Mouse (Mus musculus) hindbrain, embryonic 13.5 days (tissue): ENCODE data around the gene Cdnf. TPM values are rescaled to one million over a fixed set of nuclear protein-coding genes. Genes with fewer than 3 reads are reported as not detected.

Source experiments
- ATAC-seq: fragments of 200-750 bp; cut with Nextera tagmentation; 2 replicates; pipeline ENCODE4 v1.8.0; 2017; ENCODE audit warnings: moderate TSS enrichment; ENCODE audit not compliant: low FRiP score
- H3K27ac ChIP-seq: fragments of 300-500 bp; sonication (generic); 2 replicates; pipeline ENCODE4 v1.5.1; 2015; ENCODE audit warnings: inconsistent platforms, mild to moderate bottlenecking, moderate library complexity
- H3K27me3 ChIP-seq: fragments of 300-500 bp; sonication (generic); 2 replicates; pipeline ENCODE4 v1.6.1; 2015; ENCODE audit warnings: mild to moderate bottlenecking, inconsistent platforms
- H3K36me3 ChIP-seq: fragments of 300-500 bp; sonication (generic); 2 replicates; pipeline ENCODE4 v1.6.1; 2015; ENCODE audit warnings: mild to moderate bottlenecking, inconsistent platforms
- H3K4me1 ChIP-seq: fragments of 300-500 bp; sonication (generic); replicated peaks from 2 replicates; pipeline ENCODE4 v1.6.1; 2015; ENCODE audit warnings: inconsistent platforms
- H3K4me2 ChIP-seq: fragments of 300-500 bp; sonication (generic); 2 replicates; pipeline ENCODE4 v1.6.1; 2015; ENCODE audit warnings: inconsistent platforms, mild to moderate bottlenecking, moderate library complexity
- H3K4me3 ChIP-seq: fragments of 300-500 bp; sonication (generic); 2 replicates; pipeline ENCODE4 v1.5.1; 2015; ENCODE audit warnings: mild to moderate bottlenecking, inconsistent platforms
- H3K9ac ChIP-seq: fragments of 300-500 bp; sonication (generic); 2 replicates; pipeline ENCODE4 v1.6.1; 2015; ENCODE audit warnings: mild to moderate bottlenecking, inconsistent platforms
- H3K9me3 ChIP-seq: fragments of 300-500 bp; sonication (generic); 2 replicates; pipeline ENCODE4 v1.6.1; 2016; ENCODE audit warnings: inconsistent platforms
- WGBS: fragments of 180-500 bp; shearing (Covaris S2); methylation state at CpG from one replicate; pipeline ENCODE4 v1.1.7; 2015; 5-methylcytosine and 5-hydroxymethylcytosine counted together
- polyA plus RNA-seq: library from polyadenylated mRNA; unstranded; fragments of >200 nt; fragmentation: Nextera tagmentation; extraction: Ambion mirVana; gene quantifications from 2 replicates; pipeline ENCODE4 v1.2.1, GENCODE M21; 2015

Gene Cdnf
- 0.18 and 0.19 TPM in 2 replicates for polyA plus RNA-seq

DNA sequence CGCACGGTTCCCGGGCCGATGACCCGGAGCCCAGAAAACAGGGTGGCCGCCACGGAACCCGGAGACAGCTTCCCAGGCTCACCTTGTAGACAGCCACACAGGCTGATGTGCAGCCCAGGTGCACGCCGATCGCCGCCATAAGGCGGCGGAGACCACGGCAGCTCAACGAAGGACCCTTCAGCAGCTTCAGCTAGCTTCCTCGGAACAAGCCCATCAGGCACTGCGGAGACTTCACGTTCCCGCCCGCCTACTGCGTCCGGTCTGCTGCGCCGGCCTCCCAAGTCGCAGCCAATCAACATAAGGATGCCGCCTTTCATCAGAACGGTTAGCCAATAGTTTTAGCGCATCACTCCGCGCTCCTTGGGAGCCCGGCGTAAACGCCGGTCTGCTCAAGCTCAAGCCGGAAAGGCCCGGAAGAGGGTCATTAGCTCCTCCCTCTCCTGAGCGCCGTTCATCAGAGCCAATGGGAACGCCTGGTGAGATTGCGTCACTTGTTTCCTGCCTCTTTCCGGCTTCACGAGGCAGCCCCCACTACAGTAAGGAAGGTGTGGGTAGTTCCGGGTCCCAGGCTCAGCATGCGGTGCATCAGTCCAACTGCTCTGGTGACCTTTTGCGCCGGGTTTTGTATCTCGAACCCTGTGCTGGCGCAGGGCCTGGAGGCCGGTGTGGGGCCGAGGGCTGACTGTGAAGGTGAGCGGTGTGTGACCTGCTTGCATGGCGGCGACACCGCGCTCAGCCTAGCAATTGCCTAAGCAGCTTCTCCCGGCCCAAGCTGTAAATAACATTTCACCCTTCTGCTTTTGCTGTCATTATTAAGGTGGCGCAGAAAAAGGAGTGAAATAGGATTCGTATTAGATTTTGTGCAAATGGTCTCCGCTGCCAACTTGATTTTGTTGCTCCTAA is at the start of gene Cdnf, which contains the start of the genes Gm45902 and Hspa14:
Gene Cdnf (plus strand): TSS at position 479 of the 903 bp plus-strand sequence.
Gene Gm45902 (minus strand): TSS at position 239 of the 903 bp plus-strand sequence.
Gene Hspa14 (minus strand): TSS at position 263 of the 903 bp plus-strand sequence.
- H3K4me3 ChIP-seq = peak within 1 kb of the TSS; percentile 79
- 1% methylated on average over 60 of the region's 60 CpGs for WGBS
- peak; percentile 100 for ATAC-seq

DNA sequence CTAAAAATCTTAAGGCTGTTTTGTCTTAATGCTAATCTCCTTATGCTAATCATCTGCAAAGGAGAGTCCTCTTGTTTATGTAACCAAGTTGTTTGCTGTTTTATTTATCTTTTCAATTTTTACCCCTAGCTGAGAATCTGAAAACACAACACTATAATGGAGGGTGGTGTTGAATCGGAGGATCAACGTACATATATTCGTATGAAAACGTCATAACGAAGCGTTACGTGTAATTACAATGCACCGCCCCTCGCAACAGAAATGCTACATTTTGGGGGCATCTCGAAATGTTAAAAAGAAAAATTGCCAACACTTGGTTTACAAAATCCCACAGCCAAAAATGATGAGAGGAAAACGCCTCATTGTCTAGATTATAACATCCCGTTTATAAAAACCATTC is 38.9 kb upstream of the Cdnf start:
- Histone ChIP-seq H3K4me2 (peak overlapping the region; percentile 69), H3K4me3 (peak overlapping the region; percentile 94), H3K36me3 (peaks cover 9% of the 10 kb centered on the region), H3K27ac (peak overlapping the region; percentile 92), H3K9me3 (no peaks in the 10 kb centered on the region), H3K4me1 (peaks cover 16% of the 10 kb centered on the region), H3K27me3 (no peaks in the 10 kb centered on the region), H3K9ac (peak overlapping the region; percentile 84)
- no peak for ATAC-seq
- WGBS = 0% methylated on average over 12 of the region's 12 CpGs

More for the DNA sequence above, at the start of gene Cdnf, which contains the start of the genes Gm45902 and Hspa14:
- Histone ChIP-seq H3K27me3 (0 out of 2 replicates have a peak, but pooled peaks cover 3% of the 10 kb centered on the region), H3K9ac (peak within 1 kb of the TSS; percentile 89), H3K4me1 (peaks cover 21% of the 10 kb centered on the region), H3K27ac (peak within 1 kb of the TSS; percentile 90), H3K9me3 (no peaks in the 10 kb centered on the region), H3K36me3 (peaks cover 20% of the 10 kb centered on the region), H3K4me2 (peak within 1 kb of the TSS; percentile 91)

DNA sequence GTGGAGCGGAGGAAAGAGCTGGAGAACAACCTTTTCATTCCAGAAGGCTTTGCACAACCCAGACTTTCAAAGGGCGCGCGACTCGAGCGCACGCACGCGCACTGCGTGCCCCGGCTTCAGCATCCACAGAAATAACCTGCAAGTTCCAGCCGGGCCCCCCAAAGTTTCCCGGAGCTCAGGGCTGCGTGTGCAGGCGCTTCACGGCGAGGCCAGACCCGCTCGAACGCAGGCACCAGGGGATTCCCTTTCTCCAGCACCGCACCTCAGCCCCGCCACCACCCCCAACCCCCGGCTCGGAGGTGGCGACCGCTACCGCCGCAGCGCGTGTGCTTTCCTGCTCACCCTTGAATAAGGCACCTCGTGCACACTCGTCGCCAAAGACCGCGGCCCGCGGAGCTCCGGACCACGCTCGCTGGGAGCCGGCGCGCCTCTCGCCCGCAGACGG is 38.4 kb upstream of the Cdnf start:
- WGBS = under 1% methylated on average over 46 of the region's 46 CpGs
- Histone ChIP-seq H3K4me1 (peaks cover 16% of the 10 kb centered on the region), H3K27me3 (no peaks in the 10 kb centered on the region), H3K4me2 (peak overlapping the region; percentile 69), H3K36me3 (peaks cover 9% of the 10 kb centered on the region), H3K27ac (peak overlapping the region; percentile 92), H3K9ac (peak overlapping the region; percentile 84), H3K9me3 (no peaks in the 10 kb centered on the region), H3K4me3 (peak overlapping the region; percentile 94)
- ATAC-seq = peak; percentile 87

- H3K9me3 ChIP-seq = no peaks in the 10 kb centered on the region
- peak within 1 kb of the TSS; percentile 84 for H3K9ac ChIP-seq
- H3K4me1 ChIP-seq = peaks cover 16% of the 10 kb centered on the region
- WGBS = under 1% methylated on average over 42 of the region's 42 CpGs
- no peaks in the 10 kb centered on the region for H3K27me3 ChIP-seq
- peaks cover 7% of the 10 kb centered on the region for H3K36me3 ChIP-seq
- peak within 1 kb of the TSS; percentile 92 for H3K27ac ChIP-seq
- H3K4me3 ChIP-seq = peak within 1 kb of the TSS; percentile 94
- peak within 1 kb of the TSS; percentile 69 for H3K4me2 ChIP-seq
- ATAC-seq = peak; percentile 97
Measured at GRCm38 (mm10) chr2:3474861-3475283, 38.0 kb upstream of the Cdnf start, which contains the start of gene Suv39h2. TSS of gene Suv39h2 (minus strand) at chr2:3475031.

DNA sequence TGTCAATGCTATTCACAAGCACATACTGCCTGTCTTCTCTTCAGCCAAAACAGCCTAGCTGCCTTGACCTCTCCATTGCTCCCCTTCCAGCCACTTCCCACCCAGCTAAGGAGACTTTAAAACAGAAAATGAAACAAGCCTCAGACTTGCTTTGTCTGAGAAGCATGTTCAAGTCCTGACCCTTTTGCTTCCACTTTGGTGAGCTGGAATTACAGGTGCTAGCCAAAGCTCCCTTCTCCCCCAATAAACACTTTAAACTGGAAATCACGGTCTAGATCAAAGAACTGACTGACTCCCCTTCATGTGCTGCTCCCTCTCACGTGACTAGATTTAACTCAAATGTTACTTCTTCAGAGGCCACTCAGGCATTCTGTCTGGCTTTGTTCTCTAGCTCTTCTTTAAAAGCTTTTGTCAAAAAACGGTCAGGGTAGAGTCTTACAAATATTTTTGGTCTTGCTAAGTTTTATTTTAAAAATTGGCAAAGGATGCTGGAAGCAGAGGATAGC is 37.0 kb upstream of the Cdnf start:
- H3K36me3 ChIP-seq = no peaks in the 10 kb centered on the region
- H3K4me2 ChIP-seq = peak overlapping the region; percentile 64
- no peaks in the 10 kb centered on the region for H3K27me3 ChIP-seq
- no peak overlapping the region for H3K9ac ChIP-seq
- peaks cover 16% of the 10 kb centered on the region for H3K4me1 ChIP-seq
- peak overlapping the region; percentile 94 for H3K4me3 ChIP-seq
- H3K9me3 ChIP-seq = no peaks in the 10 kb centered on the region
- H3K27ac ChIP-seq = no peak overlapping the region
- ATAC-seq = no peak
- 69% methylated on average over 3 of the region's 3 CpGs for WGBS

- Histone ChIP-seq H3K27ac (no peak overlapping the region), H3K27me3 (no peaks in the 10 kb centered on the region), H3K4me1 (peaks cover 5% of the 10 kb centered on the region; the same call in 1 of the 2 replicates), H3K9ac (no peak overlapping the region), H3K4me3 (no peak overlapping the region), H3K36me3 (no peaks in the 10 kb centered on the region), H3K9me3 (no peaks in the 10 kb centered on the region), H3K4me2 (no peak overlapping the region)
- ATAC-seq = no peak
- WGBS = 90% methylated on average over 3 of the region's 3 CpGs
Measured at GRCm38 (mm10) chr2:3480239-3480638, 32.6 kb upstream of the Cdnf start.

GRCm38 (mm10) chr2:3489816-3490215 is 23.0 kb upstream of the Cdnf start:
- no peaks in the 10 kb centered on the region for H3K4me1 ChIP-seq
- H3K9me3 ChIP-seq = no peaks in the 10 kb centered on the region
- peaks cover 45% of the 10 kb centered on the region for H3K36me3 ChIP-seq
- no peak overlapping the region for H3K27ac ChIP-seq
- no peak for ATAC-seq
- no peaks in the 10 kb centered on the region for H3K27me3 ChIP-seq
- 91% methylated on average over 3 of the region's 3 CpGs for WGBS
- no peak overlapping the region for H3K4me2 ChIP-seq
- no peak overlapping the region for H3K9ac ChIP-seq
- no peak overlapping the region for H3K4me3 ChIP-seq

DNA sequence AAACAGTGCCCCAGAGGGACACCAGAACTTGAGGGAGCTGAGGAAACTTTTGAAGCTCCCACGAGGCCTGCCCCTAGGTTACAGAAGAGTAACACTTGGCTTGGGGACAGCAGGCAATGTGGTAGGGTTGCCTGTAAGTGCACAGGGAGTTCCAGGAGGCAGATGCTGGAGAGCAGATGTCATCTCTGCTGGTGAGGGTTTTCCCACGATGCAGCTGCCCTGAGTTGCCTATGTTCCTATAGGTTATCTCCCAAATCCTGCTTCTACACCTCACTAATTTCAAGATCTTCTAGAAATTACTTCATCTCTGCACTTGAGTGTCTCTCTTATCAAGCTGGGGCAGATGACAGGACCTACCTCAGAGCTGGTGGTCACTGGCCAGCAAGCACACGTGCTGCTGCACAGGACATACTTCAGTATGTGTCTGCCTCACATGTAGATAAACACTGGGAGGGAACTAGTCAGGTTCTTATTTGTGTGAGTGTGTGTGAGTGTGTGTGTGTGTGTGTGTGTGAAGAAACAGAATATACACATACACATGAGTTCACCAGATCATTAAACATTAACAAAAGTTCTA is 18.9 kb upstream of the Cdnf start:
- H3K27me3 ChIP-seq = no peaks in the 10 kb centered on the region
- no peak for ATAC-seq
- no peaks in the 10 kb centered on the region for H3K9me3 ChIP-seq
- H3K27ac ChIP-seq = no peak overlapping the region
- H3K4me3 ChIP-seq = no peak overlapping the region
- 93% methylated on average over 3 of the region's 3 CpGs for WGBS
- no peak overlapping the region for H3K9ac ChIP-seq
- H3K4me1 ChIP-seq = no peaks in the 10 kb centered on the region
- peaks cover 77% of the 10 kb centered on the region for H3K36me3 ChIP-seq
- H3K4me2 ChIP-seq = no peak overlapping the region

DNA sequence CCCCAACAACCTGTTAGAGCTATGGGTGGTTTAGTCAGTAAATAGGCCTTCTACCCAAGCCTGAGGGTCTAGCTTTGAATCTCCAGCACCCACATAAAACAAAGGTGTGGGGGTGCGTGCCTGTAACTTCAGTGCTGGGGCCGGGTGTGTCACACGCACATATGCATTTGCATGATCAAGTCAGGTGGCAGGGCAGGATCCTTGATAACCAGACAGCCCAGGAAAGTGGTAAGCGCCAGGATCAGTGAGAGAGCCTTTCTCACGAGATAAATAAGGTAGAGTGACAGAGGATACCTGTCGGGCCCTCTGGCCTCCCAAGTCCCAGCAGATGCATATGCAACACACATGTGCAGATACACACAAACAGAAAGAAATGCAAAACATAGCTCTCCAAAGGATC is 13.3 kb upstream of the Cdnf start:
- no peaks in the 10 kb centered on the region for H3K9me3 ChIP-seq
- H3K36me3 ChIP-seq = peaks cover 66% of the 10 kb centered on the region
- H3K4me1 ChIP-seq = no peaks in the 10 kb centered on the region
- no peak overlapping the region for H3K27ac ChIP-seq
- no peak overlapping the region for H3K4me2 ChIP-seq
- no peaks in the 10 kb centered on the region for H3K27me3 ChIP-seq
- WGBS = 95% methylated on average over 6 of the region's 6 CpGs
- no peak for ATAC-seq
- H3K4me3 ChIP-seq = no peak overlapping the region
- H3K9ac ChIP-seq = no peak overlapping the region

GRCm38 (mm10) chr2:3500886-3501285 is 11.9 kb upstream of the Cdnf start:
- Histone ChIP-seq H3K4me2 (no peak overlapping the region), H3K4me3 (no peak overlapping the region), H3K27me3 (no peaks in the 10 kb centered on the region), H3K27ac (no peak overlapping the region), H3K36me3 (peaks cover 67% of the 10 kb centered on the region), H3K9me3 (no peaks in the 10 kb centered on the region), H3K9ac (no peak overlapping the region), H3K4me1 (no peaks in the 10 kb centered on the region)
- 93% methylated on average over 5 of the region's 5 CpGs for WGBS
- ATAC-seq = no peak

DNA sequence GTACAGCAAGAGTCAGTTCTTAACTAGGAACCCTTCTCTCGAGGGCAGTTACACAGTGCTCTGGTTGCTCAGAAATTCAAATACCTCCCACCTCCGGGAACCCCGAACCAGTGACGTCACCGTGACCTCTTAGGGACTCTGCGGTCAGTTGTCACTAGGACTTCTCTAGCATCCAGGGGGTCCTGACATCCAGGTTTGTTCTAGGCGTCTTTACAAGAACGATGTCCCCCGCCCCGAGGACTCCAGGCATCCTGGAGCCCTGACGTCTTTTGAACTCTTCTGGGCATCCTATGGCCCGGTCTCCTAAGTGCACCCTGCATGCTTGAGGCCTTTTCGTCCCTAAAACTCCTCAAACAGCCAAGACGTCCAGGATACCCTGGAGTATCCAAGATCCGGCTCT is 754 bp upstream of the Cdnf start:
- Histone ChIP-seq H3K9me3 (no peaks in the 10 kb centered on the region), H3K27me3 (0 out of 2 replicates have a peak, but pooled peaks cover under 1% of the 10 kb centered on the region), H3K27ac (peak overlapping the region; percentile 90), H3K4me2 (peak overlapping the region; percentile 91), H3K4me1 (peaks cover 21% of the 10 kb centered on the region), H3K9ac (peak overlapping the region; percentile 89), H3K36me3 (peaks cover 26% of the 10 kb centered on the region), H3K4me3 (peak overlapping the region; percentile 79)
- no peak for ATAC-seq
- under 1% methylated on average over 15 of the region's 15 CpGs for WGBS

DNA sequence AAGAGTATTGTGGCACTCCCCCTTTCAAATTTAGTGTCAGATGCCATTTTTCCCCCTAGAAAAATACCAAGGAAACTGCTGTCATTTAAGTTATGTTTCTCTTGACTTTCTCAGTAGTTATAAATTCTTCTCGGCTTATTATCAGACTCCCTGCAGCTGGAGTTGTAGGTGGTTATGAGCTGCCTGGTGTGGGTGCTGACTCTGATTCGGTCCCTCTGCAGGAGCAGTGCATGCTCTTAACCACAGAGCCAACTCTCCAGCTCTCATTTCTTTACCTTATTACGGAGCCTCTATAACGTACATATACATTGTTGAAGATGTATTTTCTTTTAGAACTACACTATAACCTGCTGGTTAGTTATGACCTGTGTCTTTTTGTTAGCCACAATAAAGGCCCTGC is 9.7 kb downstream of the Cdnf start:
- Histone ChIP-seq H3K4me1 (no peaks in the 10 kb centered on the region), H3K9me3 (no peaks in the 10 kb centered on the region), H3K27ac (no peak overlapping the region), H3K4me2 (no peak overlapping the region), H3K36me3 (no peaks in the 10 kb centered on the region), H3K4me3 (no peak overlapping the region), H3K9ac (no peak overlapping the region), H3K27me3 (no peaks in the 10 kb centered on the region)
- ATAC-seq = no peak
- WGBS = 87% methylated on average over 4 of the region's 4 CpGs
